Mouse (Mus musculus): ENCODE results near the gene Bet1. TPM values are rescaled to one million over a fixed set of nuclear protein-coding genes. Genes with fewer than 3 reads are reported as not detected.

The Bet1 gene
- 26.5 and 26.9 TPM in 2 replicates for polyA plus RNA-seq (2015; fragmentation: Nextera tagmentation; extraction: Ambion mirVana)

- Histone ChIP-seq H3K27ac (ENCODE audit: low read length) (no peak within 1 kb of the TSS), H3K9me3 (replicated peaks; ENCODE audit: control insufficient read depth, low read length, poor library complexity, severe bottlenecking) (no peaks in the 10 kb centered on the region), H3K4me1 (ENCODE audit: control insufficient read depth, insufficient read depth, low read length) (peaks cover 5% of the 10 kb centered on the region; the same call in 1 of the 2 replicates), H3K27me3 (ENCODE audit: control insufficient read depth, insufficient read depth, low read depth, low read length) (no peaks in the 10 kb centered on the region), H3K4me2 (ENCODE audit: low read length) (peak within 1 kb of the TSS; percentile 67), H3K36me3 (ENCODE audit: control insufficient read depth, insufficient read depth, low read length) (no peaks in the 10 kb centered on the region), H3K9ac (ENCODE audit: low read depth, low read length) (peak within 1 kb of the TSS; percentile 77), H3K4me3 (ENCODE audit: low read depth, low read length) (peak within 1 kb of the TSS; percentile 69)
- WGBS = under 1% methylated on average over 24 of the region's 24 CpGs
- ATAC-seq = peak; percentile 99
Observed at GRCm38 (mm10) chr6:4086663-4087454, at the start of gene Bet1. Gene Bet1, minus strand, starts transcription at chr6:4086972.

DNA sequence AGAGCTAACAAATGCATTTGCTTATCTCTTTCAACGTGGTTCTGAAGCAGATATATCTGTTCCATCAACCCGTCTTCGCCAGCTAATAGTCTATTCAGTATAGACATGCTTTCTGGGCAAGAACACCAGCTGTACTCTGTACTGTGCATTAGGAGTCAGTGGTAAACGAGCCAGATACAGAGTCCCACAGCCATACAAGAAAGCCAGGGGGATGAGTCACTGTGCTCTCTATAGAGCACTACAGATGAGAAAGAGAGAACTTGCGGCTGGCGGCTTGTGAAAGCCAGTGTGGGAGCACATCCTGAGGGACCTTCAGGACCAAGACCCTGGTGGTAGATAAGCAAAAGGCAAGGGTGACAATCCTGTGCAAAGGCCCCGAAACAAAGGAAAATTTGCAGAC, 45.5 kb upstream of the Bet1 start:
- H3K27ac ChIP-seq (ENCODE audit: low read length) = no peak overlapping the region
- no peaks in the 10 kb centered on the region for H3K4me1 ChIP-seq (ENCODE audit: control insufficient read depth, insufficient read depth, low read length)
- H3K9me3 ChIP-seq (replicated peaks; ENCODE audit: control insufficient read depth, low read length, poor library complexity, severe bottlenecking) = no peaks in the 10 kb centered on the region
- 71% methylated on average over 7 of the region's 7 CpGs for WGBS
- H3K36me3 ChIP-seq (ENCODE audit: control insufficient read depth, insufficient read depth, low read length) = no peaks in the 10 kb centered on the region
- no peak overlapping the region for H3K4me2 ChIP-seq (ENCODE audit: low read length)
- no peak overlapping the region for H3K9ac ChIP-seq (ENCODE audit: low read depth, low read length)
- H3K27me3 ChIP-seq (ENCODE audit: control insufficient read depth, insufficient read depth, low read depth, low read length) = no peaks in the 10 kb centered on the region
- peak; percentile 41; the same call in 1 of the 2 replicates for ATAC-seq
- H3K4me3 ChIP-seq (ENCODE audit: low read depth, low read length) = no peak overlapping the region

GRCm38 (mm10) chr6:4131149-4131548, 44.4 kb upstream of the Bet1 start:
- Histone ChIP-seq H3K9me3 (replicated peaks; ENCODE audit: control insufficient read depth, low read length, poor library complexity, severe bottlenecking) (no peaks in the 10 kb centered on the region), H3K9ac (ENCODE audit: low read depth, low read length) (no peak overlapping the region), H3K4me1 (ENCODE audit: control insufficient read depth, insufficient read depth, low read length) (no peaks in the 10 kb centered on the region), H3K4me2 (ENCODE audit: low read length) (no peak overlapping the region), H3K36me3 (ENCODE audit: control insufficient read depth, insufficient read depth, low read length) (no peaks in the 10 kb centered on the region), H3K4me3 (ENCODE audit: low read depth, low read length) (no peak overlapping the region), H3K27me3 (ENCODE audit: control insufficient read depth, insufficient read depth, low read depth, low read length) (no peaks in the 10 kb centered on the region), H3K27ac (ENCODE audit: low read length) (no peak overlapping the region)
- ATAC-seq = peak; percentile 84
- WGBS = 32% methylated on average over 2 of the region's 2 CpGs

- no peaks in the 10 kb centered on the region for H3K4me1 ChIP-seq (ENCODE audit: control insufficient read depth, insufficient read depth, low read length)
- H3K36me3 ChIP-seq (ENCODE audit: control insufficient read depth, insufficient read depth, low read length) = no peaks in the 10 kb centered on the region
- no peaks in the 10 kb centered on the region for H3K27me3 ChIP-seq (ENCODE audit: control insufficient read depth, insufficient read depth, low read depth, low read length)
- H3K9ac ChIP-seq (ENCODE audit: low read depth, low read length) = no peak overlapping the region
- H3K4me2 ChIP-seq (ENCODE audit: low read length) = no peak overlapping the region
- WGBS = 82% methylated on average over 1 of the region's 1 CpGs
- ATAC-seq = no peak
- H3K27ac ChIP-seq (ENCODE audit: low read length) = no peak overlapping the region
- no peaks in the 10 kb centered on the region for H3K9me3 ChIP-seq (replicated peaks; ENCODE audit: control insufficient read depth, low read length, poor library complexity, severe bottlenecking)
- no peak overlapping the region for H3K4me3 ChIP-seq (ENCODE audit: low read depth, low read length)
Observed at GRCm38 (mm10) chr6:4118611-4119010, 31.8 kb upstream of the Bet1 start.

- Histone ChIP-seq H3K27ac (ENCODE audit: low read length) (no peak overlapping the region), H3K9me3 (replicated peaks; ENCODE audit: control insufficient read depth, low read length, poor library complexity, severe bottlenecking) (no peaks in the 10 kb centered on the region), H3K4me2 (ENCODE audit: low read length) (no peak overlapping the region), H3K27me3 (ENCODE audit: control insufficient read depth, insufficient read depth, low read depth, low read length) (no peaks in the 10 kb centered on the region), H3K4me1 (ENCODE audit: control insufficient read depth, insufficient read depth, low read length) (peaks cover 5% of the 10 kb centered on the region; the same call in 1 of the 2 replicates), H3K4me3 (ENCODE audit: low read depth, low read length) (no peak overlapping the region), H3K36me3 (ENCODE audit: control insufficient read depth, insufficient read depth, low read length) (no peaks in the 10 kb centered on the region), H3K9ac (ENCODE audit: low read depth, low read length) (no peak overlapping the region)
- ATAC-seq = no peak
- WGBS = 95% methylated on average over 2 of the region's 2 CpGs
Observed at GRCm38 (mm10) chr6:4090423-4090822, 3.7 kb upstream of the Bet1 start.

GRCm38 (mm10) chr6:4072281-4072680, 14.5 kb downstream of the Bet1 start:
- Histone ChIP-seq H3K9me3 (replicated peaks; ENCODE audit: control insufficient read depth, low read length, poor library complexity, severe bottlenecking) (no peaks in the 10 kb centered on the region), H3K27me3 (ENCODE audit: control insufficient read depth, insufficient read depth, low read depth, low read length) (no peaks in the 10 kb centered on the region), H3K4me1 (ENCODE audit: control insufficient read depth, insufficient read depth, low read length) (no peaks in the 10 kb centered on the region), H3K4me2 (ENCODE audit: low read length) (no peak overlapping the region), H3K27ac (ENCODE audit: low read length) (no peak overlapping the region), H3K9ac (ENCODE audit: low read depth, low read length) (no peak overlapping the region), H3K4me3 (ENCODE audit: low read depth, low read length) (no peak overlapping the region), H3K36me3 (ENCODE audit: control insufficient read depth, insufficient read depth, low read length) (no peaks in the 10 kb centered on the region)
- 92% methylated on average over 6 of the region's 6 CpGs for WGBS
- no peak for ATAC-seq

- no peak for ATAC-seq
- Histone ChIP-seq H3K9ac (ENCODE audit: low read depth, low read length) (no peak overlapping the region), H3K4me2 (ENCODE audit: low read length) (no peak overlapping the region), H3K4me1 (ENCODE audit: control insufficient read depth, insufficient read depth, low read length) (no peaks in the 10 kb centered on the region), H3K9me3 (replicated peaks; ENCODE audit: control insufficient read depth, low read length, poor library complexity, severe bottlenecking) (no peaks in the 10 kb centered on the region), H3K27me3 (ENCODE audit: control insufficient read depth, insufficient read depth, low read depth, low read length) (no peaks in the 10 kb centered on the region), H3K4me3 (ENCODE audit: low read depth, low read length) (no peak overlapping the region), H3K36me3 (ENCODE audit: control insufficient read depth, insufficient read depth, low read length) (no peaks in the 10 kb centered on the region), H3K27ac (ENCODE audit: low read length) (no peak overlapping the region)
Observed at GRCm38 (mm10) chr6:4069714-4070113, 17.1 kb downstream of the Bet1 start.

DNA sequence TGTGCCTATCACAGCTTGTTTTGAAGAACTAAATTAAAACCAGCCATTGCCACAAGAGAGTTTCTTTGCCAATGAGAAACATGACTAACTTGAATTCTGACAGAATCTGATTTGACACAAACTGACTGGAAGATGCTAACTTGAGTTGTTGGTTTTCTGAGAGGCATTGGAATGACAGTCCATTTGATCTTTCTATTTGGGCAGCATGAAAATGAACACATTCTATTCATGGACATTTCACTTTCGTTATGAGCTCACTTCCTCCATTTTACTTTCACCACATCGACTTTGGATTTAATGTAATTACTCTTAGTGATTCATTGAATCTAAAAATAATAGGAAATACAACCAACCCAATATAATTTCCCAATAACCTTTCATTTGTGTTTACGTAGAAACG, 32.4 kb downstream of the Bet1 start:
- Histone ChIP-seq H3K27ac (ENCODE audit: low read length) (no peak overlapping the region), H3K9ac (ENCODE audit: low read depth, low read length) (no peak overlapping the region), H3K27me3 (ENCODE audit: control insufficient read depth, insufficient read depth, low read depth, low read length) (no peaks in the 10 kb centered on the region), H3K4me1 (ENCODE audit: control insufficient read depth, insufficient read depth, low read length) (no peaks in the 10 kb centered on the region), H3K9me3 (replicated peaks; ENCODE audit: control insufficient read depth, low read length, poor library complexity, severe bottlenecking) (no peaks in the 10 kb centered on the region), H3K36me3 (ENCODE audit: control insufficient read depth, insufficient read depth, low read length) (no peaks in the 10 kb centered on the region), H3K4me2 (ENCODE audit: low read length) (no peak overlapping the region), H3K4me3 (ENCODE audit: low read depth, low read length) (no peak overlapping the region)
- ATAC-seq = no peak
- 86% methylated on average over 4 of the region's 4 CpGs for WGBS

- no peaks in the 10 kb centered on the region for H3K27me3 ChIP-seq (ENCODE audit: control insufficient read depth, insufficient read depth, low read depth, low read length)
- no peaks in the 10 kb centered on the region for H3K36me3 ChIP-seq (ENCODE audit: control insufficient read depth, insufficient read depth, low read length)
- H3K4me3 ChIP-seq (ENCODE audit: low read depth, low read length) = no peak overlapping the region
- no peak overlapping the region for H3K9ac ChIP-seq (ENCODE audit: low read depth, low read length)
- no peaks in the 10 kb centered on the region for H3K4me1 ChIP-seq (ENCODE audit: control insufficient read depth, insufficient read depth, low read length)
- no peak overlapping the region for H3K27ac ChIP-seq (ENCODE audit: low read length)
- no peak for ATAC-seq
- H3K4me2 ChIP-seq (ENCODE audit: low read length) = no peak overlapping the region
- H3K9me3 ChIP-seq (replicated peaks; ENCODE audit: control insufficient read depth, low read length, poor library complexity, severe bottlenecking) = no peaks in the 10 kb centered on the region
- WGBS = 76% methylated on average over 1 of the region's 1 CpGs
Observed at GRCm38 (mm10) chr6:4052843-4053242, 33.9 kb downstream of the Bet1 start.
